Mouse (Mus musculus): ENCODE measurements around the gene Limch1. TPM values are rescaled to one million over a fixed set of nuclear protein-coding genes. Genes with fewer than 3 reads are reported as not detected.

Gene Limch1
- total RNA-seq, 2 experiments from 2014 or later, result 120 to 123 TPM

- DNase-seq (ENCODE audit: low spot score in 2 of 2), result no peak
Observed at GRCm38 (mm10) chr5:66913791-66914190, 168.2 kb downstream of the Limch1 start.

GRCm38 (mm10) chr5:66917353-66918315, 172.0 kb downstream of the Limch1 start:
- no peak for DNase-seq (ENCODE audit: low spot score in 2 of 2)

GRCm38 (mm10) chr5:66918316-66919305, 173.0 kb downstream of the Limch1 start:
- no peak for DNase-seq (ENCODE audit: low spot score in 2 of 2)

- no peak for DNase-seq (ENCODE audit: low spot score in 2 of 2)
Observed at GRCm38 (mm10) chr5:66922582-66922981, 177.0 kb downstream of the Limch1 start.

- no peak for DNase-seq (ENCODE audit: low spot score in 2 of 2)
Observed at GRCm38 (mm10) chr5:66929291-66929690, 183.7 kb downstream of the Limch1 start.

- DNase-seq (ENCODE audit: low spot score in 2 of 2), result no peak
Observed at GRCm38 (mm10) chr5:66933134-66933804, 187.6 kb downstream of the Limch1 start.

- DNase-seq (ENCODE audit: low spot score in 2 of 2), result no peak
Observed at GRCm38 (mm10) chr5:66934585-66934984, 189.0 kb downstream of the Limch1 start.

GRCm38 (mm10) chr5:66937376-66937775, 191.7 kb downstream of the Limch1 start:
- no peak for DNase-seq (ENCODE audit: low spot score in 2 of 2)

- no peak for DNase-seq (ENCODE audit: low spot score in 2 of 2)
Observed at GRCm38 (mm10) chr5:66941710-66942450, 196.3 kb downstream of the Limch1 start.

- no peak for DNase-seq (ENCODE audit: low spot score in 2 of 2)
Observed at GRCm38 (mm10) chr5:66942922-66943321, 197.3 kb downstream of the Limch1 start.

- no peak for DNase-seq (ENCODE audit: low spot score in 2 of 2)
Observed at GRCm38 (mm10) chr5:66943521-66943920, 197.9 kb downstream of the Limch1 start.

GRCm38 (mm10) chr5:66947958-66948357, 202.3 kb downstream of the Limch1 start:
- no peak for DNase-seq (ENCODE audit: low spot score in 2 of 2)

GRCm38 (mm10) chr5:66949098-66949692, 203.6 kb downstream of the Limch1 start:
- no peak for DNase-seq (ENCODE audit: low spot score in 2 of 2)

- no peak for DNase-seq (ENCODE audit: low spot score in 2 of 2)
Observed at GRCm38 (mm10) chr5:66953375-66953774, 207.7 kb downstream of the Limch1 start.

GRCm38 (mm10) chr5:66953971-66954644, 208.5 kb downstream of the Limch1 start:
- no peak for DNase-seq (ENCODE audit: low spot score in 2 of 2)

GRCm38 (mm10) chr5:66955245-66955644, 209.6 kb downstream of the Limch1 start:
- DNase-seq (ENCODE audit: low spot score in 2 of 2), result no peak

- no peak for DNase-seq (ENCODE audit: low spot score in 2 of 2)
Observed at GRCm38 (mm10) chr5:66957656-66958055, 212.0 kb downstream of the Limch1 start.

- no peak for DNase-seq (ENCODE audit: low spot score in 2 of 2)
Observed at GRCm38 (mm10) chr5:66958118-66958517, 212.5 kb downstream of the Limch1 start.

GRCm38 (mm10) chr5:66959968-66960367, 214.3 kb downstream of the Limch1 start:
- no peak for DNase-seq (ENCODE audit: low spot score in 2 of 2)
